Mouse (Mus musculus) neural tube, embryonic 12.5 days (tissue): Measurements from ENCODE around the gene Olfr1324. TPM values are rescaled to one million over a fixed set of nuclear protein-coding genes. Genes with fewer than 3 reads are reported as not detected.
"Not testable (repeated sequence)": the region's sequence is repeated elsewhere in the genome, so short reads cannot be mapped to it uniquely, and the experiment has no call there.

Experiments used
- ATAC-seq: fragments of 200-750 bp; cut with Nextera tagmentation; 2 replicates; pipeline ENCODE4 v1.8.0; 2017; ENCODE audit warnings: low read depth, mild to moderate bottlenecking, moderate TSS enrichment, moderate library complexity; ENCODE audit not compliant: low FRiP score
- H3K27ac ChIP-seq: fragments of 300-500 bp; sonication (generic); 2 replicates; pipeline ENCODE4 v1.5.1; 2016
- H3K27me3 ChIP-seq: fragments of 300-500 bp; sonication (generic); replicated peaks from 2 replicates; pipeline ENCODE4 v1.6.1; 2016; ENCODE audit warnings: mild to moderate bottlenecking
- H3K36me3 ChIP-seq: fragments of 300-500 bp; sonication (generic); 2 replicates; pipeline ENCODE4 v1.6.1; 2016; ENCODE audit warnings: mild to moderate bottlenecking
- H3K4me1 ChIP-seq: fragments of 300-500 bp; sonication (generic); 2 replicates; pipeline ENCODE4 v1.6.1; 2016
- H3K4me2 ChIP-seq: fragments of 300-500 bp; sonication (generic); replicated peaks from 2 replicates; pipeline ENCODE4 v1.6.1; 2016; ENCODE audit warnings: mild to moderate bottlenecking
- H3K4me3 ChIP-seq: fragments of 300-500 bp; sonication (generic); 2 replicates; pipeline ENCODE4 v1.5.1; 2016
- H3K9ac ChIP-seq: fragments of 300-500 bp; sonication (generic); 2 replicates; pipeline ENCODE4 v1.6.1; 2016; ENCODE audit warnings: mild to moderate bottlenecking
- H3K9me3 ChIP-seq: fragments of 300-500 bp; sonication (generic); 2 replicates; pipeline ENCODE4 v1.6.1; 2016; ENCODE audit warnings: mild to moderate bottlenecking
- WGBS: fragments of 180-500 bp; shearing (Covaris S2); methylation state at CpG from one replicate; pipeline ENCODE4 v1.1.7; 2016; 5-methylcytosine and 5-hydroxymethylcytosine counted together
- polyA plus RNA-seq: library from polyadenylated mRNA; unstranded; fragments of >200 nt; fragmentation: Nextera tagmentation; extraction: Ambion mirVana; gene quantifications from 2 replicates; pipeline ENCODE4 v1.2.1, GENCODE M21; 2016

Gene Olfr1324
- polyA plus RNA-seq, result not detected in 2 replicates

- Histone ChIP-seq H3K36me3 (no peaks in the 10 kb centered on the region), H3K27me3 (no peaks in the 10 kb centered on the region), H3K4me3 (no peak within 1 kb of the TSS), H3K9me3 (no peaks in the 10 kb centered on the region), H3K9ac (no peak within 1 kb of the TSS), H3K4me2 (no peak within 1 kb of the TSS), H3K27ac (no peak within 1 kb of the TSS), H3K4me1 (no peaks in the 10 kb centered on the region)
- WGBS, result 85% methylated on average over 1 of the region's 1 CpGs
- ATAC-seq, result no peak
These were observed at the start of gene Olfr1324 for GRCm38 (mm10) chrX:50428398-50428797. TSS of gene Olfr1324 (minus strand) at chrX:50428498.

- not testable (repeated sequence) for H3K9ac ChIP-seq, H3K4me1 ChIP-seq, ATAC-seq, H3K27ac ChIP-seq, H3K4me2 ChIP-seq, H3K4me3 ChIP-seq, H3K9me3 ChIP-seq, H3K27me3 ChIP-seq, H3K36me3 ChIP-seq
- WGBS, result 86% methylated on average over 6 of the region's 6 CpGs
These were observed 42.0 kb upstream of the Olfr1324 start for GRCm38 (mm10) chrX:50470341-50470740.

GRCm38 (mm10) chrX:50456136-50456535 lies 27.8 kb upstream of the Olfr1324 start:
- no peak for ATAC-seq
- no peaks in the 10 kb centered on the region for H3K9me3 ChIP-seq

GRCm38 (mm10) chrX:50443352-50443751 lies 15.1 kb upstream of the Olfr1324 start:
- no peaks in the 10 kb centered on the region for H3K4me1 ChIP-seq
- H3K4me2 ChIP-seq, result no peak overlapping the region
- H3K27ac ChIP-seq, result no peak overlapping the region
- no peaks in the 10 kb centered on the region for H3K9me3 ChIP-seq
- no peaks in the 10 kb centered on the region for H3K27me3 ChIP-seq
- ATAC-seq, result no peak
- no peaks in the 10 kb centered on the region for H3K36me3 ChIP-seq
- WGBS, result 82% methylated on average over 1 of the region's 1 CpGs
- no peak overlapping the region for H3K4me3 ChIP-seq
- H3K9ac ChIP-seq, result no peak overlapping the region

More at GRCm38 (mm10) chrX:50456136-50456535, 27.8 kb upstream of the Olfr1324 start:
- Histone ChIP-seq H3K9ac (no peak overlapping the region), H3K36me3 (no peaks in the 10 kb centered on the region), H3K4me1 (no peaks in the 10 kb centered on the region), H3K27ac (no peak overlapping the region), H3K4me2 (no peak overlapping the region), H3K4me3 (no peak overlapping the region), H3K27me3 (no peaks in the 10 kb centered on the region)
- 21% methylated on average over 1 of the region's 1 CpGs for WGBS

GRCm38 (mm10) chrX:50442696-50443095 lies 14.4 kb upstream of the Olfr1324 start:
- 87% methylated on average over 1 of the region's 1 CpGs for WGBS
- no peak for ATAC-seq
- Histone ChIP-seq H3K9ac (no peak overlapping the region), H3K27ac (no peak overlapping the region), H3K4me3 (no peak overlapping the region), H3K4me2 (no peak overlapping the region), H3K4me1 (no peaks in the 10 kb centered on the region), H3K27me3 (no peaks in the 10 kb centered on the region), H3K9me3 (no peaks in the 10 kb centered on the region), H3K36me3 (no peaks in the 10 kb centered on the region)

- H3K9me3 ChIP-seq, result no peaks in the 10 kb centered on the region
- no peaks in the 10 kb centered on the region for H3K4me1 ChIP-seq
- no peak for ATAC-seq
- H3K9ac ChIP-seq, result no peak overlapping the region
- 83% methylated on average over 2 of the region's 2 CpGs for WGBS
- no peaks in the 10 kb centered on the region for H3K27me3 ChIP-seq
- H3K4me2 ChIP-seq, result no peak overlapping the region
- no peaks in the 10 kb centered on the region for H3K36me3 ChIP-seq
- no peak overlapping the region for H3K27ac ChIP-seq
- H3K4me3 ChIP-seq, result no peak overlapping the region
These were observed 4.2 kb upstream of the Olfr1324 start for GRCm38 (mm10) chrX:50432499-50432898.

GRCm38 (mm10) chrX:50427712-50428328 lies 478 bp downstream of the Olfr1324 start:
- H3K27ac ChIP-seq, result no peak overlapping the region
- 67% methylated on average over 2 of the region's 2 CpGs for WGBS
- H3K9me3 ChIP-seq, result no peaks in the 10 kb centered on the region
- H3K4me1 ChIP-seq, result no peaks in the 10 kb centered on the region
- no peak overlapping the region for H3K4me2 ChIP-seq
- no peak overlapping the region for H3K9ac ChIP-seq
- no peak overlapping the region for H3K4me3 ChIP-seq
- ATAC-seq, result no peak
- no peaks in the 10 kb centered on the region for H3K27me3 ChIP-seq
- H3K36me3 ChIP-seq, result no peaks in the 10 kb centered on the region

- Histone ChIP-seq H3K36me3 (no peaks in the 10 kb centered on the region), H3K9ac (no peak overlapping the region), H3K27me3 (no peaks in the 10 kb centered on the region), H3K27ac (no peak overlapping the region), H3K9me3 (no peaks in the 10 kb centered on the region), H3K4me2 (no peak overlapping the region), H3K4me1 (no peaks in the 10 kb centered on the region), H3K4me3 (no peak overlapping the region)
- ATAC-seq, result no peak
- 89% methylated on average over 3 of the region's 3 CpGs for WGBS
These were observed 2.3 kb downstream of the Olfr1324 start for GRCm38 (mm10) chrX:50425899-50426436.

- not testable (repeated sequence) for H3K27ac ChIP-seq, H3K4me3 ChIP-seq, H3K4me1 ChIP-seq, H3K9me3 ChIP-seq, H3K27me3 ChIP-seq, H3K4me2 ChIP-seq, H3K9ac ChIP-seq, ATAC-seq, H3K36me3 ChIP-seq
- 83% methylated on average over 8 of the region's 8 CpGs for WGBS
These were observed 17.9 kb downstream of the Olfr1324 start for GRCm38 (mm10) chrX:50410361-50410760.

GRCm38 (mm10) chrX:50390616-50391015 lies 37.7 kb downstream of the Olfr1324 start:
- not testable (repeated sequence) for H3K4me3 ChIP-seq, H3K9ac ChIP-seq, ATAC-seq, H3K36me3 ChIP-seq, H3K4me2 ChIP-seq, H3K27me3 ChIP-seq, H3K4me1 ChIP-seq, H3K27ac ChIP-seq, H3K9me3 ChIP-seq
- WGBS, result 77% methylated on average over 4 of the region's 4 CpGs

GRCm38 (mm10) chrX:50374978-50375377 lies 53.3 kb downstream of the Olfr1324 start:
- 93% methylated on average over 1 of the region's 1 CpGs for WGBS
- Histone ChIP-seq H3K27me3 (no peaks in the 10 kb centered on the region), H3K27ac (no peak overlapping the region), H3K9ac (no peak overlapping the region), H3K9me3 (peaks cover 8% of the 10 kb centered on the region; the same call in 1 of the 2 replicates), H3K4me2 (no peak overlapping the region), H3K36me3 (no peaks in the 10 kb centered on the region), H3K4me1 (no peaks in the 10 kb centered on the region), H3K4me3 (no peak overlapping the region)
- ATAC-seq, result no peak
